Mouse (Mus musculus) MEL (cell line): ENCODE measurements at regions not wholly inside any gene's neighbourhood (a gene's known extent, or its start where the extent isn't known, plus 50 kb on each side); places are given as distances from the start of the nearest gene placed in this dataset.

Source experiments
- DNase-seq: peaks from one replicate; pipeline ENCODE4 v3.0.0; 2011; ENCODE audit warnings: low read depth, low spot score
- H3K27ac ChIP-seq: 2 replicates; pipeline ENCODE4 v1.5.1; 2012; ENCODE audit warnings: low read depth, mild to moderate bottlenecking, control low read depth, low read length, moderate library complexity; ENCODE audit not compliant: control insufficient read depth
- H3K27me3 ChIP-seq, 2 experiments: fragments of 150-350 bp in 1 of 2; sonication (generic) in 1 of 2; 2 replicates each; pipeline ENCODE4 v1.6.1; 2012; ENCODE audit warnings: low read length in 2 of 2, mild to moderate bottlenecking in 2 of 2, improper control_type of control experiment in 1 of 2, moderate library complexity in 1 of 2; ENCODE audit not compliant: insufficient read depth in 2 of 2, control insufficient read depth in 1 of 2
- H3K36me3 ChIP-seq, 2 experiments: 2 replicates each; pipeline ENCODE4 v1.6.1; 2012 to 2014; ENCODE audit warnings: low read length in 2 of 2, improper control_type of control experiment in 1 of 2, inconsistent platforms in 1 of 2, mild to moderate bottlenecking in 1 of 2; ENCODE audit not compliant: insufficient read depth in 2 of 2, control insufficient read depth in 1 of 2
- H3K4me1 ChIP-seq, 2 experiments: fragments of 150-350 bp in 1 of 2; sonication (generic) in 1 of 2; 2 replicates each; pipeline ENCODE4 v1.6.1; 2012; ENCODE audit warnings: low read length in 2 of 2, improper control_type of control experiment in 1 of 2, mild to moderate bottlenecking in 1 of 2; ENCODE audit not compliant: insufficient read depth in 2 of 2, control insufficient read depth in 1 of 2
- H3K4me3 ChIP-seq, 2 experiments: fragments of 150-350 bp in 1 of 2; sonication (generic) in 1 of 2; 2 replicates each; pipeline ENCODE4 v1.5.1; 2012; ENCODE audit warnings: low read depth in 2 of 2, low read length in 2 of 2, mild to moderate bottlenecking in 2 of 2, moderate library complexity in 2 of 2, control low read depth in 1 of 2, improper control_type of control experiment in 1 of 2; ENCODE audit not compliant: control insufficient read depth in 1 of 2, insufficient read depth in 1 of 2
- H3K79me2 ChIP-seq: 2 replicates; pipeline ENCODE4 v1.6.1; 2012; ENCODE audit warnings: mild to moderate bottlenecking, low read length, moderate library complexity; ENCODE audit not compliant: control insufficient read depth, poor library complexity, insufficient read depth
- H3K9ac ChIP-seq: 2 replicates; pipeline ENCODE4 v1.6.1; 2012; ENCODE audit warnings: low read depth, mild to moderate bottlenecking, control low read depth, low read length, moderate library complexity; ENCODE audit not compliant: control insufficient read depth, poor library complexity, severe bottlenecking
- H3K9me3 ChIP-seq: fragments of 150-350 bp; sonication (generic); replicated peaks from 2 replicates; pipeline ENCODE4 v1.6.1; 2012; ENCODE audit warnings: mild to moderate bottlenecking, low read length, improper control_type of control experiment, moderate library complexity; ENCODE audit not compliant: insufficient read depth
- CHD2 ChIP-seq: IDR thresholded peaks from 2 replicates; pipeline ENCODE4 v1.6.1; 2011; ENCODE audit warnings: low read length, improper control_type of control experiment
- E2F4 ChIP-seq: IDR thresholded peaks from 2 replicates; pipeline ENCODE4 v1.6.1; 2011; ENCODE audit warnings: low read depth, low read length, improper control_type of control experiment, borderline replicate concordance
- JUND ChIP-seq: IDR thresholded peaks from 2 replicates; pipeline ENCODE4 v1.6.1; 2011; ENCODE audit warnings: low read depth, mild to moderate bottlenecking, improper control_type of control experiment, low read length
- MAFK ChIP-seq: IDR thresholded peaks from 2 replicates; pipeline ENCODE4 v1.6.1; 2011; ENCODE audit warnings: low read depth, mild to moderate bottlenecking, low read length, improper control_type of control experiment, borderline replicate concordance
- MAX ChIP-seq: IDR thresholded peaks from 2 replicates; pipeline ENCODE4 v1.6.1; 2011; ENCODE audit warnings: low read length, improper control_type of control experiment
- MAZ ChIP-seq: IDR thresholded peaks from 2 replicates; pipeline ENCODE4 v1.6.1; 2012; ENCODE audit warnings: low read depth, mild to moderate bottlenecking, inconsistent platforms, low read length, improper control_type of control experiment
- MEF2A ChIP-seq: IDR thresholded peaks from 2 replicates; pipeline ENCODE4 v1.6.1; 2014; ENCODE audit warnings: low read depth, mild to moderate bottlenecking, inconsistent platforms, low read length, improper control_type of control experiment; ENCODE audit not compliant: poor library complexity, insufficient replicate concordance, severe bottlenecking; ENCODE audit errors: extremely low read depth
- MYB ChIP-seq: IDR thresholded peaks from 2 replicates; pipeline ENCODE4 v1.6.1; 2011; ENCODE audit warnings: mild to moderate bottlenecking, low read depth, low read length, improper control_type of control experiment
- NELFE ChIP-seq: IDR thresholded peaks from 2 replicates; pipeline ENCODE4 v1.6.1; 2011; ENCODE audit warnings: low read depth, low read length, improper control_type of control experiment
- POLR2A ChIP-seq, 2 experiments: IDR thresholded peaks; 2 replicates each; pipeline ENCODE4 v1.6.1; 2011 to 2012; ENCODE audit warnings: low read length in 2 of 2, mild to moderate bottlenecking in 2 of 2, control low read depth in 1 of 2, improper control_type of control experiment in 1 of 2, low read depth in 1 of 2, moderate library complexity in 1 of 2; ENCODE audit not compliant: control insufficient read depth in 1 of 2, insufficient read depth in 1 of 2, poor library complexity in 1 of 2
- RAD21 ChIP-seq: IDR thresholded peaks from 2 replicates; pipeline ENCODE4 v1.6.1; 2011; ENCODE audit warnings: mild to moderate bottlenecking, low read depth, low read length, improper control_type of control experiment
- RCOR1 ChIP-seq: IDR thresholded peaks from 2 replicates; pipeline ENCODE4 v1.6.1; 2012; ENCODE audit warnings: low read depth, mild to moderate bottlenecking, inconsistent platforms, low read length, improper control_type of control experiment
- TBP ChIP-seq: IDR thresholded peaks from 2 replicates; pipeline ENCODE4 v1.8.0; 2011; ENCODE audit warnings: low read depth, low read length, improper control_type of control experiment
- TCF12 ChIP-seq: IDR thresholded peaks from 2 replicates; pipeline ENCODE4 v1.6.1; 2014; ENCODE audit warnings: low read depth, mild to moderate bottlenecking, inconsistent platforms, low read length, improper control_type of control experiment, moderate library complexity
- UBTF ChIP-seq: IDR thresholded peaks from 2 replicates; pipeline ENCODE4 v1.6.1; 2012; ENCODE audit warnings: low read depth, mild to moderate bottlenecking, inconsistent platforms, low read length, improper control_type of control experiment, moderate library complexity, borderline replicate concordance; ENCODE audit not compliant: insufficient read depth
- ZKSCAN1 ChIP-seq: IDR thresholded peaks from 2 replicates; pipeline ENCODE4 v1.6.1; 2012; ENCODE audit warnings: low read depth, mild to moderate bottlenecking, inconsistent platforms, low read length, improper control_type of control experiment, moderate library complexity
- ZMIZ1 ChIP-seq: IDR thresholded peaks from 2 replicates; pipeline ENCODE4 v1.6.1; 2012; ENCODE audit warnings: low read depth, mild to moderate bottlenecking, inconsistent platforms, low read length, improper control_type of control experiment, moderate library complexity
- ZNF384 ChIP-seq: IDR thresholded peaks from 2 replicates; pipeline ENCODE4 v1.6.1; 2012; ENCODE audit warnings: low read depth, mild to moderate bottlenecking, inconsistent platforms, low read length, improper control_type of control experiment

- H3K79me2 ChIP-seq, result no peaks in the 10 kb centered on the region
- no peak for TF ChIP-seq MAFK
- TF ChIP-seq MAZ, result no peak
- no peak for TF ChIP-seq JUND
- no peak for TF ChIP-seq ZNF384
- TF ChIP-seq E2F4, result no peak
- no peak for TF ChIP-seq MEF2A
- no peak for TF ChIP-seq TCF12
- no peaks in the 10 kb centered on the region for H3K36me3 ChIP-seq
- H3K4me3 ChIP-seq, result no peak overlapping the region
- no peak overlapping the region for H3K27ac ChIP-seq
- no peak overlapping the region for H3K9ac ChIP-seq
- H3K27me3 ChIP-seq, result no peaks in the 10 kb centered on the region
- DNase-seq, result no peak
- H3K9me3 ChIP-seq, result no peaks in the 10 kb centered on the region
- no peaks in the 10 kb centered on the region for H3K4me1 ChIP-seq
Observed at GRCm38 (mm10) chr7:37159801-37160200, 461.9 kb downstream of the Tshz3 start.

GRCm38 (mm10) chr7:37168883-37169282 lies 471.0 kb downstream of the Tshz3 start:
- Histone ChIP-seq H3K4me1 (no peaks in the 10 kb centered on the region), H3K27ac (no peak overlapping the region), H3K9ac (no peak overlapping the region), H3K9me3 (no peaks in the 10 kb centered on the region), H3K36me3 (no peaks in the 10 kb centered on the region), H3K79me2 (no peaks in the 10 kb centered on the region), H3K27me3 (no peaks in the 10 kb centered on the region), H3K4me3 (no peak overlapping the region)
- DNase-seq, result no peak
- no peak for TF ChIP-seq E2F4
- TF ChIP-seq NELFE, result no peak
- TF ChIP-seq TCF12, result no peak
- TF ChIP-seq UBTF, result no peak
- no peak for TF ChIP-seq RCOR1
- TF ChIP-seq RAD21, result no peak
- no peak for TF ChIP-seq MYB
- TF ChIP-seq CHD2, result no peak
- no peak for TF ChIP-seq MAFK
- TF ChIP-seq, all 39 proteins: peak for 0

- Histone ChIP-seq H3K9me3 (no peaks in the 10 kb centered on the region), H3K27me3 (no peaks in the 10 kb centered on the region)
- DNase-seq, result no peak
Observed at GRCm38 (mm10) chr7:37175746-37176145, 477.8 kb downstream of the Tshz3 start.

More at GRCm38 (mm10) chr7:37175746-37176145, 477.8 kb downstream of the Tshz3 start:
- H3K9ac ChIP-seq, result no peak overlapping the region
- H3K4me1 ChIP-seq, result no peaks in the 10 kb centered on the region
- H3K27ac ChIP-seq, result no peak overlapping the region
- no peaks in the 10 kb centered on the region for H3K79me2 ChIP-seq
- no peak overlapping the region for H3K4me3 ChIP-seq
- TF ChIP-seq ZKSCAN1 (no peak), POLR2A (IDR thresholded peaks at IDR 0.05; ENCODE audit: control insufficient read depth in 1 of 2, insufficient read depth in 1 of 2, low read depth in 1 of 2, low read length in 2 of 2, poor library complexity in 1 of 2) (no peak), JUND (no peak), ZMIZ1 (no peak), RAD21 (no peak), E2F4 (no peak), TBP (no peak), MAX (no peak)
- H3K36me3 ChIP-seq, result no peaks in the 10 kb centered on the region
